Mouse (Mus musculus): ENCODE results near the gene Zbtb43.

Gene Zbtb43

DNA sequence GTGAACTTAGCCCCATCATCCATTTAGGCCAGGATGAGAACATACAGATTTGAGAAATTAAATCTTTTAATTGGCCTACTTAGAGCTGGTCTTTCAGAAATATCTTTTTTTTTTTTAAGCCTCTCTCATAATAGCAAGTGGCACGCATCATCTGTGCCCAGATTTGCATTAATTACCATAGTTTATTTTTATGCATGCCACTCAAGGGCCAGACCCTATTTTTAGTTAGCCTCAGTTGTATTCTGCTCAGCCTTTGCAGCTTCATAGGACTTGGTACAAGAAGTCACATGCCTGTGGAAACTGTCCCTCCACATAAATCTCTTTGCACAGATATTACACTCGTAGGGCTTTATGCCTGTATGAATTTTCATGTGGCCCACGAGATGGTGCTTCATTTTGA lies 14.9 kb downstream of the Zbtb43 start:
- DNase-seq (ENCODE audit: low spot score): no peak

DNA sequence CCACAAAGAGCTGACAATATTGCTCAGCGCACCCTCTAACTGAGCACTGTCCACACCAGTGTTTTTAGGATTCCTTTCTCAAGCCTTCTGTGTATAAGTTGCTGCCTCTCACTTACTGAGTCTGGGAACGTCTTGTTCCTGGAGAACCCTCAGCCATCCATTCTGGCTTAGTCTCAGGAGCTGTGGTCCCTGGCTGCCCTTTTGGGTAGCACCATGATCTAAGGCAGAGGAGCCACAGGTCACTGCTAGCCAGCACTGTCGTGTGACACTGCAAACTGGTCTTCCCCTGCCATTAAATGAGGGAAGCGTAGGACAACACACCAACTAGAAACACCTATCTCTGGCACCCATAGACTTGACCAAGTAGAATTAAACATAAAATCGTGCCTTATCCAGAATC lies 15.6 kb downstream of the Zbtb43 start:
- DNase-seq (ENCODE audit: low spot score): no peak

DNA sequence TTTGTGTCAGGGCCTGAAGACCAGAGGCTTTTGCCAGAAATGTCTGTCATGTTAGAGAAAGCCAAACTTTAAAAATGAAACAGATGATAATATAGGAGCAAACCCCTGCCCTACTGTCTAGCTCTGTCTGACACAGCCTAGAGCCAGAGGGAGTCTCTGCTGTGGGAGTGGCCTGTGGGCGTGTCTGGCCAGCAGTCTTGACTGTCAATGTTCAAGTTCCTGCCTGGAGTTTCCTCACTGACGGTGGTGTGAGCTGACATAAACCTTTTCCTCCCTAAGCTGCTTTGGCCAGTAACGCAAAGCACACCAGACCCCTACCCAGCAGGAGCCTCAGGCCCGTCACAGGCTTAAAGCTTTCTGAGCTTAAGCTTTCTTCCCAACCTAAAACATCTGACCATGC lies 16.2 kb downstream of the Zbtb43 start:
- no peak for DNase-seq (ENCODE audit: low spot score)

DNA sequence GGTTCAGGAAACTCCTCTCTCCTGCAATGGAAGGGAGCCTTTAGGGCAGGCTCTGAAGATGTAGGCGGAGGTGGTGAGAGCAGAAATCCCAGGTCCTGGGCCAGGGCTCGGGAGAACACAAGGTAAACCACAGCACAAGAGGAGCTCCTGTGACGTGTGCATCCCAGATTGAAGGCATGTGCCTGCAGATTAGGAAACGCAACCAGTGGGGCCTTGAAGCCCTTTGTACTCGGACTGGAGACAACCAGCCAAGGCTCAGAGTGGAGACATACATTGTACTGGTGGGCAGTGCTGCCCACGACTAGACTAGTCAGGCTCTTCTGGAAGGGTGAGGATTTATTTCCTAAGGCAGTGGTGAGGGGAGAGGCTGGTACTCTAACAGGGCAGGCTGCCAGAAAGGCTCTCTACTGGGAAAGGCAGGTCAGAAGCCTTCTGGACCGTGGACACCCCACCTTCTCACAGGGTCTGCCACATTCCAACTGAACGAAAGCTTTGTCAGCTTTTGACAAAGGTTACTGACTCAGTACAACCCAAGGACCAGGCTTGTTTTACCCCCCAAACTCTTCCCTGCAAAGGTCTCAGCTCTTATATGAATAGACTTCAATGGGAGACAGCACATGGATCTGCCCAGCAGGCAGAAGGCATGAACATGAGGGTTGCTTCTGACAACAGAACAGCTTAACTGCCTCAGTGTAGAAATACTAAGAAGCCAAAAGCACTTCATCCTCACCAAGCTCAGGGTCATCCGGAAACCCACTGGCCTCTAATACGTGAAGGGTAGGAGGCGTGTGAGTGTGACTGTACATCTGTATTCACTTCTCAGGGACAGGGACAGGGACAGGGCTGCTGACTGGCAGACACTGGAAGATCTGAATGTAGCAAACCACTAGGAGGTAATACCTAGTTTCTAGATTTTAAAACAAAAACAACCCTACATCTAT lies 17.1 kb downstream of the Zbtb43 start:
- no peak for DNase-seq (ENCODE audit: low spot score)

DNA sequence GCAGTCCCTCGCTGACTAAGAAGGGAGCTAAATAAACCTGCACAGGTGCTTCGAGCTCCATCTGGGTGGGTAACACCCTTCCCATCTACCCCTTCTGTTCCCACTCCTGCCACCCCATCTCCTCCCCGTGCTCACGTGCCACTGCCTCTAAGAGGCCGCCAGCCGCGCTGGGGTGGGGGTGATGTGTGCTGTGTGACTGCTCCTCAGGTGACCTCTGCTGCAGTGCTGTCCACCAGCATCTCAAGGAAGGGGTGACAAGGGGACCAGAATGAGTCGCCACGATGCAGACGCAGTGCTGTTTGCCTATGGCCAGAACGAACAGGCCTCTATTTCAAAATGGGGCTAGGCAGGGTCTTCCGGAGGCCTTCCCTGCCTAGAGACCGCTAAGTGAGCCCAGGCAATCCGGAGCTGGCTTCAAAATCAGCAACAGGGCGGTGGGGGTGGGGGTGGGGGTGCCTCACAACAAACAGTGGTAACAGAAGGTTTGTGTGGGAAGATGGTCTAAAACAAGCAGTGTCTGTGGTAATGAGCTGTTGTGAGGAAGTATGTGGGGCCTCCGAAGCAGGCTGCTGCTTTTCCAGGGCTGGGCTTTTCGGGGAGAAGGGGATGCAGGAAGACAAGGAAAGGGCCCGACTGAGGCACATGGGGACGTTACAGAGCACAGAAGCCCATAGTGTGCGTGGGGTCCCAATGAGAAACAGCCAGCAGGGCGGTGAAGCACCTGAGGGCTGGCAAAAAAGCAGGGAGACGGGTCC lies 19.1 kb downstream of the Zbtb43 start:
- DNase-seq (ENCODE audit: low spot score): no peak

DNA sequence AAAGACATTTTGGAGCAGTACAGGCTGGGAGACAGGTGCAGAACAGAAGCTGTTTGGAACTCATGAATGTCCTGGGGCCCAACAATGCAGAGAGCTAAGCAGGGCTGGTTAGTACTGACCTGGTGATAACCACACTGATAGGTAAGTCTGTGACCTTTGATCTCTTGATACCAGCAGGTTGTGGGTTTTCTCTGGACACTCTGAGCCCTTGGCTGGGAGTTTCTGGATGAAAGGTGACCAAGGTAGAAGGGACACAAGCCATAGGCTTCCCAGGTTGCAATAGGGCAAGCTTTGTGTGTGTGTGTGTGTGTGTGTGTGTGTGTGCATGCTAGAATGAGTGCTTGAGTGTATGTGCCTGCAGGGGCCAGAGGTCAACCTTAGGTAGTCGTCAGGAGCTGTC lies 21.6 kb downstream of the Zbtb43 start:
- no peak for DNase-seq (ENCODE audit: low spot score)

DNA sequence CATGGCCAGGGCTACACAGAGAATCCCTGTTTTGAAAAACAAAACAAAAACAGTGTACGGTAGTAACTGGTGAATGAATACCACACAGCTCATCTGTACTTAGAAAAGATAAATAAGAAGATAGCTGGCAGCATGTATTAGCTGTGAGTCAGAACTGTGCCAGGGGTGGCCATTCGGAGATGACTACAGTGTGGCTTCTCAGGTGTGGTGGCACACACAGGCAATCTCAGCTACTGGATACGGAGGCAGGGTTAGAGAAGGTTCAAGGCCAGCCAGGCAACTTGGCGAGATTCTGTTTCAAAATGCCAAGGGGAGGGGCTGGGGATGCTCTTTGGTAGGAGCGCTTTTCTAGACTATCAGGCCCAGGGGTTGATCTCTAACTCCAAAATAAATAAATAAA lies 22.6 kb downstream of the Zbtb43 start:
- DNase-seq (ENCODE audit: low spot score): no peak

DNA sequence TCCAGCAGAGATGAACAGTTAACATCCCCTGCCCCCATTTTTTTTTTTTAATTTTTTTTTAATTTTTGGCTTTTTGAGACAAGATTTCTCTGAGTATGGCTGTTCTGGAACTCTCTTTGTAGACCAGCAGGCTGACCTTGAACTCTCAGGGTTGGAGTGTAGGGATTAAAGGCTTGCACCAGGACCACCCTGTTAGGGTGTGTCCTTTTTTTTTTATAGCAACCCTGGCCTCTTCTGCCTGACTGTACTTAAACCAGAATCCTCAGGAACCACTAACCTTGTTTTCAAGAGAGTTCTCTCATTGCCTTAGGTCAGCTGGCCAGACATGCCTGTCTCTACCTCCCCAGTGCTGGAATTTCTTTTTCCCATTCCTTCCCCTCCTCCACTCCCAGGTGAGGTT lies 23.5 kb downstream of the Zbtb43 start:
- no peak for DNase-seq (ENCODE audit: low spot score)

DNA sequence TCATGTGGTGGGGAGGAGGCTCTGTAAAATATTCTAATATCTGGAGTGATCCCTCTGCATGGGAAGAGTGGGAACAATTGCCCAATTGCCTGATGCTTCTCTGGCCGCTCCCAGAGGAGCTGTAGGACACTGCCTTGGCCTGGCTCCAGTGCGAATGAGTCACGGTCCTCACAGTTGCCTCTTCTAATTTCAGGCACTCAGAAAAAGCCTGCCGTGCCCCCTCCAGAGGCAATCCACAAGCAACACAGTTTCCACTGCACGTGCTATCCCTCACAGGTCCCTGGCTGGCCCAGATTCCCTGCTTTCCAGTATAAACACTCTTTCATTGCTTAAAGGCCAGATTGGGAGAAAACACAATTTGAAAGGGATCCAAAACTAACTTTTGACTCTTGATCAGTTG lies 24.0 kb downstream of the Zbtb43 start:
- DNase-seq (ENCODE audit: low spot score): peak; percentile 68

DNA sequence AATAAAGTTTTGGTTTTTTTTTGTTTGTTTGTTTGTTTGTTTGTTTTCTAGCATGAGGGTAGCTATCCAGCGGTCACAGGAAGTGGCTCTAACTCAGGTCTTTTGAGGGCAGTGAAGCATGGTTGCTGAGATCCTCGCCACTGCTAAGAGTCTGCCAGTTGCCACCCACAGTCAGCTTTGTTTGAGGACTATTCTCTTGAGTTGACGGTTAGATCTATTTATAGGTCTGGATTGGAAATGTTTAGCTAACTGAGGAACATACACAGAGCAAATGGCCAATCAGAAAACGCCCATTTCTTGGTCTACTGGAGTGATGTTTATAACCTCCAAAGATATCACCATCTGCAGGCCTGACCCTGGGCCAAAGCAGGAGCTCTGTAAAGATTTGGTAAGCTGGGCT lies 25.7 kb downstream of the Zbtb43 start:
- no peak for DNase-seq (ENCODE audit: low spot score)

DNA sequence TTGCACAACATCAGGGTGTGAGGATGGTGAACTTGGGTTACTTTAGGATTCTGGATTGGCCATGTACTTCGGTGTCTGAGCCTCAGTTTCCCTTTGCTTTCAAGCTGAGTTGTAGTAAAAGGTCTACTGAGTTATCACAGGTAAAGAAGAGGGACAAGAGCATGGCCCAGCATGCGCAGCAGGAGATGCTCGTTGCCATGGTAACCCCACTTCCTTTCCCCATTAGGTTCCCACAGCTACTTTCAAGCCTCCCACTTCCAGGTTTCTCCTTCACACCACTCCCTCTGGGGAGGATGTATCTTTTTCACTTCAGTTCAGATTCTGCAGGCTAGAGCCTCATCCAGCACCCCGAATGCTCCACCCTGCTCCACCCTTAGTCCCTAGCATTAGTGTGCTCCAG lies 27.5 kb downstream of the Zbtb43 start:
- DNase-seq (ENCODE audit: low spot score): no peak

DNA sequence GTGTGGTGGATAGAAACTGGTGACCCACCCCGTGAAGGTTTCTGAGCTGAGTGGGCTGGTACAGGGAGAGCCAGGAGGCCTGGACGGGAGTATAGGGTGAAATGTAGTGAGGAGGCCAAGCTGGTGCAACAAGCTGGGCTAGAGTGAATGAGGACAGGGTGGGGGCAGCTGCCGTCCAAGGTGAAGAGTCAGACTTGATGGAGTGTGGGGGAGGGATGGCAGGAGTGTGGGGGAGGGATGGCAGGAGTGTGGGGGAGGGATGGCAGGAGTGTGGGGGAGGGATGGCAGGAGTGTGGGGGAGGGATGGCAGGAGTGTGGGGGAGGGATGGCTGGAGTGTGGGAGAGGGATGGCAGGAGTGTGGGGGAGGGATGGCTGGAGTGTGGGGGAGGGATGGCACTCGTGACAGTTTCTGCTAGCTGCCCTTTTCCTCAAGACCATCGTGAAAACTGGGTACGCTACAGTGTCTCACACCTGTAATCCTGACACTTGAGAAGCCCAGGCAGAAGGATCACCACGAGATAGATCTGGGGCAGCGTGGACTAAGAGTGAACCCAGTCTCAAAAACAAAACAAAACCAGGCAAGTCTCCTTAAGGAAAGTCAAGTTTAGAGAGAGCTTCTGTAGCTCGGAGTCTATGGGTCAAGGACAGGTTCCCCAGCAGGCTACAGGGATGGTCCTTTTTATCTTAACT lies 28.2 kb downstream of the Zbtb43 start:
- no peak for DNase-seq (ENCODE audit: low spot score)

DNA sequence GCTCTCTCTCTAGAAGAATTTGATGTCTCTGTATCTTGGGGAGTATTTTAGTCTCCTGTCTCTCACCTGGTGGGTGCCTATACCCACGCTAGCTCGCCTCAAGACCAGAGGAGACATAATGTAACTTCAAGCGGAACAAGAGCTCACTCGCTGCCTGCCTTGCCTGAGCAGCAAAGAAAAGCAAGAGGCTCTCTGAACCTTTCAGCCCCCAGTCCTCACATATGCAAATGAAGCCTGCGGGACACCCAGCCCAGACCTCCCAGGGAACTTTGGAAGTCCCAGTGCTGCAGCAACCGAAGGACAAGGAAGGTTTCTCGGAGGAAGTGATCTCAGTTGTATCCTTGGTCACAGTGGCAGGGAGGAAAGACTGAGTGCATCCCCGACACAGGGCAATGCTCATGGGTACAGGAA lies 28.9 kb downstream of the Zbtb43 start:
- no peak for DNase-seq (ENCODE audit: low spot score)

DNA sequence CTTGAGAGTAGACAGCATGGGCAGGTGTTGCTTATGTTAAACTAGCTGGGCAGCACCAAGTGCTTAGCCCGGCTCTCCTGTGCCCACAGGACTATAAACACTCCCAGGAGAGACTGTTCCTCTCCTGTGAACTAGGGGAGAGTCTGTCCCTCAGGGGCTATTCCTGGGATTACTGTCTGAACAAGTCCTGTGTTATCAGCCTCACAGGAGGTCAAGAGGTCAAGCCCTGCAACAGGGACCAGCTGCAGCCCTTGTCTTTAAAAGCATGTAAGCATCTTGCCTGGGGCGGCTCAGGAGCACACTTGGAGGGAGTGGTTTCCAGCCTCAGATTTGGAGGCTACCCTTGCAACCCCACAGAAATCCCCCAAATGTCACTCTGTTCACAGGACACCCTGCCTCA lies 30.0 kb downstream of the Zbtb43 start:
- no peak for DNase-seq (ENCODE audit: low spot score)

DNA sequence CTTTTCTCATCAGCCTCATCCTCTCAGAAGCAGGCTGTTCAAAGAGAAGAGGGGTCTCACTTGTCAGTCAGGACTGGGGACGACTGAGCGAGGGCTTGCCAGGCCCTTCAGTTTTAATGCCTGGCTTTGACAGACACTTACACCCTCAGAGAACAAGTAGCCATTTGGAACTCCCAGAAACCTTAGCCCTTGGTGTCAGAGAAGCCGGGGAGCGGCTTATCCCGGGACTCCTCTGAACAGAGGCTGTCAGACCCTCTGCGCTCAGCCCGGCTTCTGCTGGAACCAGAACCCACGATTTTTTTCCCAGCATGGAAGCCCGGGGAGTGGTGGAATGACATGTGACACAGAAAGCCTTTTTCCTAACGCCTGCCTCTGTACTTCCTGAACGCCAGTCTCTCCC lies 31.2 kb downstream of the Zbtb43 start:
- no peak for DNase-seq (ENCODE audit: low spot score)

DNA sequence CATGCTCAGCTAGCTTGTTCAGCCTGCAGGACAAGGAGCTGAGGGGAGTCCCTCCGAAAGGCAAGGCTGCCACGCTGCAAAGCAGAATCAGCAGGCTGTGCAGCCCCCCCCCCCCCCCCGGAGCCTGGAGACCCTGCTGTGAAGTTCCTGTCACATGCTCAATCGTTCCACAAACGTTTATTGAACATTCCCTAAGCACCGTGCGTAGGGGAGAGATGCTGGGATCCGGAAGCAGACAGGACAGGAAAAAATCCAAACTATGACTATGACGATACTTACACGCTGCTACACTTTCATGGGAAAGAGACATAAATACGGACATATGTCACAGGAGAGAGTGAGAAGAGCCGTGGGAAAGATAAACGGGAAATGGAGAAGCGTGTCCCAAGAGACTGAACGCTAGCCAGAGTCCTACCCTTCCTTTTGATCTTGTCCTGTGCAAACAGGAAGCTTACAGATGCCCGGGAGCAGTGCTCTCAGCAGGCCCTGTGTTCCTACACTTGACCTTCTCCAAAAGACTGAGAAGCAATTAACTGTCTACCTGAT lies 32.3 kb downstream of the Zbtb43 start:
- DNase-seq (ENCODE audit: low spot score): no peak

DNA sequence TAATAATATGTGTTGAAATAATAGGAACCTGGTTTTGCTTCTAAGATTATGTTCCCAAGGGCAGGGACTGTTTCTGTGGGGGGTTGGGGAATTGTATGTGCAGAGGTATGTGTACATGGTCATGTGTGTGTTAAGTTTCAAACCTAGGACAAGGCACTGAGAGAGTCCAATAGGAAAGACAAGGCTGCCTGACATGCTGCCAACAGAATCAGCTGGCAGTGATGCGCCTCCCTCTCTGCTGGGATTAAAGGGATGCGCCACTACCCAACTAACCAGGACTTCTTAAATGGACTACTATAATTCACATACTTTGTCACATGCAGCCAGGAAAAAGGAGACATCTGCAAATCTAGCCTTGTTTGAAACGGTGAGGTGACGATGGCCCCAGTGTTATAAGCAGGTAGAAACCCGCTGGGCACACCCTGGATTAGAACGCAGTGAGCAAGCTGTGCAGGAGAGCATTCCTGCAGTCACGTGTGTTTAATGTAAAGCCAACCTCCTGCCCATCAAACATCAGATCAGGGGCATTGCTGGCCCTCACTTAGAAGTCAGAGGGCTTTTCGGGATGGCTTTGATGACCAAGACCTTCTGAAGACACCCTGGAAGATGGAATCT lies 33.2 kb downstream of the Zbtb43 start:
- no peak for DNase-seq (ENCODE audit: low spot score)

DNA sequence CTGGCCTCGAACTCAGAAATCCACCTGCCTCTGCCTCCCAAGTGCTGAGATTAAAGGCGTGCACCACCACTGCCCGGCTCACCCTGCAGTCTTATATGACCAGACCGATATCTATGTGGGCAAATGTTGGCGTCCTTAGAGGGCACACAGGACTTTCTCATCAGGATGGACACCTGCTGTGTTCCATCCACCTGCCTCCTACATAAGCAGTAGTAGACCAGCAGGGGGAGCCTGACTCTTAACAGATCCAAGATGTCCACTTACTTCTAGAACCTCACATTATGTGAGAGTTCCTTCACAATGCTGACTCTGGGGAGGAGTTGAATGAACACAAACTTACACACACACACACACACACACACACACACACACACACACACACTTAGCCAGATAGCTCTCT lies 35.5 kb downstream of the Zbtb43 start:
- DNase-seq (ENCODE audit: low spot score): no peak

DNA sequence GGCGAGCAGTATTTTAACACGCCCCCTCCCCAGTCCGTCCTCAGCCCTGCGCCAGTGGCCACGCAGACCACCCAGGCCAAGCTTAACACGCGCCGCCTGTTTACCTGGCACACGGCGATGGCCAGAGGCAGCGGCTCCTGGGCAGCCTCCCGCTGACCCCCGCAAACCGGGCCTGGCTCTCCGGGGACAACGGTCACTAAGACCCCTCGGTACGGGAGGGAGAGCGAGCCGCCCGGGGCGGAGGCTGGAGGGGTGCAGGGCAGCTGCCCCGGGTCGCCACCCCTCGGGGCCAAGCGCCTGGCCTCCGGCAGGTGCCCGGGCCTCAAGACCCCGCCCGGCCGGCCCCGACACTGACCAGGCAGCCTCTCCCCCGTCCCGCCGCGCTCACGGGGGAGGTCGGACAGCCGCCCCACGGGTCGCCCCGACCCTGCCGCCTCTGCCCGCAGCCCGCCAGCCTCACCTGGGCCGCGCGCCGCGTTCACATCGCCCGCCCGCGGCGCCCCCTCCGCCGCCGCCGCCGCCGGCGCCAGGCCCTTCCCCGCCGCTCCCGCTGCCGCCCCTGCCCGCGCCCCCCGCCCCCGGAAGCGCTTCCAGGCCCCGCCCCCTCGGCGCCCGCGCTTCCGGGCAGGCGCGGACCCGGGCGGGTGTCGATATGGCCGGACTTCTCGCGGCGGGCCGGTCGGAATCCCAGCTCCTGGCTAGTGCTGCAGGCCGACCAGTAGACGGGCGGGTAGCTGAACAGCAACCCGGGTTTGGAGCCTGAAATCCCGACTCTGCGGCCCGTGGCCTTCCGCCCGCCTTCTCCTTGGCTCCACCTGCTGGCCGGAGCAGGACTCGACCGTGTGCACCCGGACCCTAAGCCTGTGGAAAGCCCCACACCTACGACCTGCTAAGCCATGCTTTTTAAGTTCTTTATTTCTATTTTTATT lies 37.3 kb downstream of the Zbtb43 start, which contains the start of gene Zbtb34:
Gene Zbtb34 (minus strand): TSS at position 554 of the 929 bp plus-strand sequence.
- DNase-seq (ENCODE audit: low spot score): peak; percentile 64

DNA sequence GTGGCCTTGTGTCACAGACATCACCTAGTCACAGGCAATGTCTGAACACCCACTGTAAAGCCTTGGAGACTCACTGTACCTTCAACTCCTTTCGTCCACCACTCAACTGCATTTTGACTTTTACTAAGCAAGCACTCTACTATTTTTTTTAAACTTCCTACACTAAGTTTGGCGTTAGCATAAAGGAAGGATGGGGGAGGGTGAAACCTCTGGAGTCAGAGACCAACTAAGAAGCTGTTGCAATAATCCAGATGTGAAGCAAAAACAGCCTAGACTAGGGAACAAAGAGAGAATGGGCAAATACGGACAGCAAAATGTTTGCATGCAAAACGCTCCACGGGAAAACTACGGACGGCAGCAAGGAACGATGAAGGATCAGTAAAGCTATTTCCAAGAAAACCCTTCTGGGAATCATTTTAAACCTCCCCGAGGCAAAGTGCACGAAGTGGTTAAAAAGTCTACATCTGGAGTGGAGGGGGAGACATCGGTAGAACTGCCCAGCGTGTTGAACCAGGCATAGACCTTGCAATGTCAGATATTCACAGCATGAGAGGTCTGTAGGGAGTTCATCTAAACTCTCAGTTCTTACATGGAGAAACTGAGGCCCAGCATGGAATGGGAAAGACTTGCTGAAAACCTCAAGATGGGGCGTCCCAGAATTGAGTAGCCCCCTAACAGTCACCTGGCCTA lies 38.1 kb downstream of the Zbtb43 start:
- DNase-seq (ENCODE audit: low spot score): no peak
